Mouse (Mus musculus) lung, postnatal 25 days (tissue): Measurements from ENCODE around the gene Pim3.
"Not testable (repeated sequence)": the region's sequence is repeated elsewhere in the genome, so short reads cannot be mapped to it uniquely, and the experiment has no call there.

Source experiments
- DNase-seq: peaks from one replicate; pipeline ENCODE4 v3.0.0; 2022; ENCODE audit warnings: low spot score

The Pim3 gene

DNA sequence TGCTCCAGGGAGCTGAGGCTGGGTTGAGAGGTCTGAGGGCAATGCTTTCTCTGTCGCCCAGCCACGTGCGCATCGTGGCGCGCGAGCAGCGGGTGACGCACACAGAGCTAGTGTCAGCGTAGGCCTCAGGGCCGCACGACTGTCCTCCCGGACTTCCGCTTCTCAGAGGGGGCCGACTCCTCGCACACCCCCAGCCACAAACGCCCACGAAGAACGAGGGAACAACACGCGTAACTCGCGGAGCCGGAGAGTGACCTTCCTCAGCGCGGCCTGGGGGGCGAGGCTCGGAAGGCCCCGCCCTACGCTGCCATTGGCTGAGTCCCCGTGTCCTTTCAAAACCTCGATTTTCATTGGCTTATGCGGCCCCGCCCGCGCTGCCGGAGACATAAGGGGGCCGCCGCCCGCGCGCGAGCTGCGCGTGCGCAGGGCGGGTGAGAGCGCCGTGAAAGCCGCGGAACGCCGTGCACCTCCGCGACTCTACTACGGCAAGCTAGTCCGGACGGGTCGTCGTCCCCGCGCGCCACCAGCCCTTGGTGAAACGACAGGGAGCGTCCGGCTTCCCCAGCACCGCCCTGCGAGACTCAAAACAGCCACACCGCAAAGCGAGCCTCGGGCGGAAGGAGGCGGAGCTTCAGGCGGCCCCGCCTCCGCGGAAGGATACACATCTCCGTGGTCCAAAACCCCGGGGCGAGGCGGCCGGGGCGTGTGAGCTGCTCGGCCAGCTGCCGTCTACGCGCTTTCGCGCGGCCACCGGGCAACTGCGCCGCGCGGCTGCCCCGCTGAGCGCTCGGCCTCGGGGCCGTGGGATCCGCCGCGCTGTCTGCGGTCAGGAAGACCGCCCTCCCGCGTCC lies at the start of gene Pim3:
Gene Pim3 (plus strand): TSS at position 415 of the 851 bp plus-strand sequence.
- DNase-seq = peak; percentile 97

DNA sequence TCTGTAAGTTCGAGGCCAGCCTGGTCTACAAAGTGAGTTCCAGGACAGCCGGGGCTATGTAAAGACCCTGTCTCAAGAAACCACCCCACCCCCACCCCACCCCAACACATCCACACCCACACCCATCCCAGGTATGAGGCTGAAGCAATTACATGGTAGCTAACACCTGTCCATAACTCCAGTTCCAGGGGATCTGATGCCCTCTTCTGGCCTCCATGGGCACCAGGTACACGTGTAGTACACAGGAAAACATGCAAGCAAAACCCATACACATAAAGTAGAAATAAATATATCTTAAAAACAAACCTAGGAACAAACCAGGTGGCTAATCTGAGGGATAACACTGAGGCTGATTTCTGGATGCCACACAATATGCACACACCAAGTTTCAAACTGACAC lies 48.7 kb upstream of the Pim3 start:
- DNase-seq = no peak

DNA sequence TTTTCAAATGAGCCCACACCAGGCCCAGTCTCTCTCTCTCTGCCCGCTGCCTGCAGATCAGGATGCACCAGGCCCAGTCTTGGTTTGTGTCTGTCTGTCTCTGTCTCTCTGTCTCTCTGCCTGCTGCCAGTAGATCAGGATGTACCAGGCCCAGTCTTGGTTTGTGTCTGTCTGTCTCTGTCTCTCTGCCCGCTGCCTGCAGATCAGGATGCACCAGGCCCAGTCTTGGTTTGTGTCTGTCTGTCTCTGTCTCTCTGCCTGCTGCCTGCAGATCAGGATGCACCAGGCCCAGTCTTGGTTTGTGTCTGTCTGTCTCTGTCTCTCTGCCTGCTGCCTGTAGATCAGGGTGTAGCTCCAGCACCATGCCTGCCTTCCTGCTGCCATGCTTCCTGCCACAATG lies 48.1 kb upstream of the Pim3 start:
- DNase-seq = not testable (repeated sequence)

DNA sequence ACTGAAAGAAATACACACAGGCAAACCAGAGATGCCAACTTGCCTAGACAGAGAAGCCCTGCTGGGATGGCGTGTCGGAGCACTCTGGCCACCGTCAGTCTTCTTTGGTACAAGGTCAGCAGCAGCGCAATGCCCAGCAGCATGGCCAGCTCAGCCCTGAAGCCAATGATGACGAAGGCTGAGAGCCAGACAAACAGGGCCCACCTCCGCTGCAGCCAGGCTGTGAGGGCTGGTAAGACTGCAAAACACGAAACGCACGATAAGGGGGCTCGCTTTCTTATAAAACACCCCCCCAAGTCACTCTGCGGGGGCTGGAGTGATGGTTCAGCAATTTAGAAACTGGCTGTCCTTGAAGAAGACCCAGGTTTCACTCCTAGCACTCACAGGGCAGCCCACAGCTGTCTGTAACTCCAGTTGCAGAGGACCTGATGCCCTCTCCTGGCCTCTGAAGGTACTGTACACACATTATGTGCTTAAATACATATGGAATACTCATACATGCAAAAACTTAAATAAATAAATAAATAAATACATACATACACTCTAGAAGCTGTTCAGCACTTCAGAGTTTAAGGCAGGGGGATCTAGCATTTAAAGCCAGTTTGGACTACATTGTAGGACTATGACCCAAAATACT lies 47.5 kb upstream of the Pim3 start:
- DNase-seq = no peak

DNA sequence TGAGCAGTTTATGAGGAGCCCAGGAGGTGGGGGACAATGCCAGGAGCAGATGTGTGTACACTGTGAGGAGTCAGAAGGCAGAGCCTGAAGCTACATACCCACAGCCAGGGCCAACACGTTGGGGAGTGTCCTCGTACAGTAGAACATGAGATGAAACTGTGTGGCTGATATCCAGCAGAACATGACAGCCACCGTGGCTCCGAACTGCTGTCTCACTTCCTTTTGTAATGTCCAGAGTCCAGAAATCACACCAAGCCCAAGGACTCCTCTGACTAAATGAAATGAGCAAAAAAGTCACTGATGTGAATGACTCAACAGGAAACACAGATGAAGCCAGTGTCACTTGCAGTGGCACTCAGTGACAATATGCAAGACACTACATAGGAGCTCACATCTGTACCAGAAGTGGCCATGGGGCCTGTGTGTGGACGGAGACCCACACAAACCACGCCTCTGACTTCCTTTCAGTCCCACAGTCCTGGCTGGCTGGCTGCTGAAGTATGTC lies 46.7 kb upstream of the Pim3 start:
- DNase-seq = no peak

DNA sequence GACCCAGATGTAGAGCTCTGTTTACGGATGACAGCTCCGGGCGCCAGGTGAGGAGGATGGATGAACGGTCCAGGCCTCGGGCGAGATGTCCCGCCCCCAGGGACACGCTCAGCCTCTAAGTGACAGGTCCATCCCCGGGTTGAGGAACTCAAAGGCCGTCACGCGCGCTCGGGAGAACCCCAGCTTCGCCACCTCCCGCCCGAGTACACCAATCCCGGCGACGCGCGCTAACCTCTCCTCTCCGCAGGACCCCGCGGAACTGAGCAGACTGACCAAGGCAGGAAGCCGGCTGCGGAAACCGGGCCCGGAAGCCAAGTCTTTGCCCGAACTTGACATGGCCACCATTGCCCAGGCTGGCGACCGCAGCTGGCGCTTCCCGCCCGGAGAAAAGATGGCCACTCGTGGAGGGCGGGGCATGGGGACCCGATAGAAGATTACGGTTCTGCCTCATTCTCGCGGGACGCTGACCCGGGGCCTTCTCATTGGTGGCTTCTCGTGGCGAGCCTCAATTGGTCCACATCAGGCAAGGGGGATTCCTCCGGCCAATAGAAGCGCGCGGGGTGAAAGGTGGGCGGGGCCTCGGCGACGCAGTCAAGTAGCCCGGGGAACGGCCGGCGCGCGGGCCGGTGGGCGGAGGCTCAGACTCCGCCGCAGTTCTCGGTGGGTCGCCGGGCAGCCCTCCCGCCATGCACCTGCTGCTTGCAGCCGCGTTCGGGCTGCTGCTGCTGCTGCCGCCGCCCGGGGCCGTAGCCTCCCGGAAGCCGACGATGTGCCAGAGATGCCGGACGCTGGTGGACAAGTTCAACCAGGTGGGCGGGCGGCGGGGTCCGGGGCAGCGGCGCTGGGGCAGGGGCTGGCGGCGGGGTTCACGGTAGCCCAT lies 42.7 kb upstream of the Pim3 start, which contains the start of the genes Alg12 and Creld2:
Gene Alg12 (minus strand): TSS at position 293 of the 880 bp plus-strand sequence.
Gene Creld2 (plus strand): TSS at position 621 of the 880 bp plus-strand sequence.
- DNase-seq = peak; percentile 100

DNA sequence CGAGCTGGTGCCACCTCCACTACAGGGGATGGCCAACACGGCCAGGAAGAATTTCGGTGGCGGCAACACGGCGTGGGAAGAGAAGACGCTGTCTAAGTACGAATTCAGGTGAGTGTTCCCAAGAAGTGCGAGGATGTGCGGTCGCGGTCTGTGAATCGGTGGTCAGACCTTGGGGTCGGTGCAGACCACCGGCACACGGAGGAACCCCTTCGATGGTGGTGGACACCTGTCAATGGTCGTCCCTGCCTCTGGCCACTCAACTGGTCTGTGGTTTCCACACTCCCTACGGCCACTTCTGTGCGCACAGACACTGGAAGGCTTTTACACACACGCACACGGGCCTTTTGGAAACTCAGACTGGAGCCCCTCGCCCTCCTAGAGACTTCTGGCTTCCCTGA lies 42.1 kb upstream of the Pim3 start:
- DNase-seq = no peak

DNA sequence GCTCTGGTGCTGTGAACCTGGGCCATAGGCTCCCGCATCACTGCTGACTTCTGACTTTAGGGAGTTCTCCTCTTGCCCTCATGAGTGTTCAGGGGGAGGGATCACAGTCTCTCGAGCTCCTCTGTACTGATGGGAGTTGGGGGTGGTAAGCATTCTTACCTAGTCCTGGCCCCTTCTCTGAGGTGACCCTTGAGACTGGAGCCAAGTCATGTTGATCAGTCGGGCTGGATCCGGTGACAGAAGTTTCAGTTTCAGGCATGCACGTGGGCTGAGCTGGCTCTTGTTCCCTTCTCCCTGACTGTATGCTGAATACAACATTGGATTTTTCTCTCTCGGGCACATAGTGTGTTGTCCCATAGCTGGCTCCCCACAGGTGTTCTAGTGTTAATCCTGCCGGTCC lies 40.6 kb upstream of the Pim3 start:
- DNase-seq = no peak

DNA sequence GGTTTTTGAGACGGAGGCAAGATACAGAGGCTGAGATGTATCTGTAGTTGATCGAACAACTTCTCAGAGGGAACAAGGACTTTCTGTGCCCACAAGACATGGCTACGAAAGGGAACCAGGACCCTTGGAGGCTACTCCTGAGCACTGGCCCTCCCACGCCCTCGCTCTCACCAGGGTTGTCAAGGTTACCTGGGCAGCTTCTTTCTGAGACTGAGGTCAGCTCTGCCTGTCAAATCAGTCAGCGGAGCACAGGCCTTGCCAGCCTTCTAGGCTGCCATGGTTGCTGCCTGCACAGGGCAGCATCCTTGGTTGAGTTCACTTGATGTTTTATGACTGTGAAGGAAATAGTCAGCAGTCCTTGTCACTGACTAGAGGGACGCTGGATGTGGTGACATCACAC lies 39.5 kb upstream of the Pim3 start:
- DNase-seq = no peak

DNA sequence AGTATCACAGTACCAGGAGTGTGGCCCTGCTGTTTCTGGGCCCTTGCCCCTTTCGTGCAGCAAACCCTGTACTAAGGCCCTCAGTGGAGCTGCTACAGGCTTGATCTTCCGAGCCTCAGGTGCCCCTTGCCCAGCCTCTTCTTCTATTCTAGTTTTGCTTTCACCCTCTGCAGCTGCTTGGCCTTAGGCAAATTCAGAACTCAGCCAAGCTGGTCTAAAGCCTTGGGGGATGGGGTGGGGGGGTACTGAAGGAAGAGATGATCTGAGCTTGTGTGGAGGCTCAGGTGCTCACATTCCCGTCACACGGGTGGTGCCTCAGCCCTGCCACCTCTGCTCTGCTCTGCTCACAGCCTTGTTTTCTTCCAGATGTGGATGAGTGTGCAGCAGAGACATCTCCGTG lies 38.6 kb upstream of the Pim3 start:
- no peak for DNase-seq

DNA sequence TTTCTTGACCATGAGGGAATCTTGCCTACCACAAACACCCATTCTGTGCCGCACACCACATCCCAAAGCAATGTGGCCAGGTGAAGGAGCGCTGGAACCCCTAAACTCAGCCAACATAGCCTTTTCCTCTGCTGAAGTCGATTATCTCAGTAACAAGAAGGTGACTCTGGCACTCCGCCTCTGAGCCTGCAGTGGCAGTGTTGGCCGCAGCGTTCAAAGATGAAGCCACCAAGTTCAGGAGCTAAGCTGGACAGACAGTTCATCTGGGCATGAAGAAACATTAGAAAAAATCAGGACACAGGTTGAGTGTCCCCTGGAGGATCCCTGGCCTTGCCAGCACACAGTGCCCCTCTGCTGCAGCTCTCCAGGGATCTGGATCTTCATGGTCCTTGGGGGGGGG lies 34.5 kb upstream of the Pim3 start:
- DNase-seq = no peak

DNA sequence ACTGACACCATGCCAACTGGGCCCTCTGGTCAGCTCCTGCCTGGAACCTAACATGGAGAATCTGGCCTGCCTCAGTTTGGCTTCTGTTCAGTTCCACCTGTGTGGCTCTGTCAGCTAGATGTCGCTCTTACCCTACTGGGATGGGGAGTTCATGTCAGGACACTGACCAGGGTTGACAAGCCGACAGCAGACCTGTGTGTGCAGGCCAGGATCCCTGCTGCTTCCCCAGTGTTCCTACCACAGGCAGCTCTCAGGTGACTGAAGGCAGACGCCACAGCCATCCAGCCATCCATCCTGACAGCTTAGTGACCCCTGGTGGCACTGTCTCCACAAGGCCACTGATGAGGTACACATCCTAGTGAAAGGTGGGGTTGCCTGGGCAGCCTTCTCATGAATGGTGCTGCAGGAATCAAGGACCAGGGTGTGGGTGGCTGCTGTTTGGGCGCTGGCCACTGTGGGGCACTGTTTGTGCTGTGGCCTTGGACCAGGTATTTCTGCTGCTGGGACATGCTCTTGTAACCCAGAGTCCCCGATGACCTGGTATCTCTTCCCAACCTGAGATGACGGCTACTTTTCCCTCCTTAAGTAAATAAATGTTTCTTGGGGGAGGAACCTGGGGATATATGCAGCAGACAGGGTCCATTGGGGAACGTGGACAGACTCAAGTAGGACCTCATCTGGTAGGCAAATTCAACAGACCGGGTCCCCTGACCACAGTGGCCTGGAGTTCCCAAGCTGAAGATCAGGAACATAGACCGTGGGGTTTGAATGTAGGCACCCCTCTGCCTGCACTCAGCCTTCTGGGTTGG lies 33.8 kb upstream of the Pim3 start:
- DNase-seq = peak; percentile 73

DNA sequence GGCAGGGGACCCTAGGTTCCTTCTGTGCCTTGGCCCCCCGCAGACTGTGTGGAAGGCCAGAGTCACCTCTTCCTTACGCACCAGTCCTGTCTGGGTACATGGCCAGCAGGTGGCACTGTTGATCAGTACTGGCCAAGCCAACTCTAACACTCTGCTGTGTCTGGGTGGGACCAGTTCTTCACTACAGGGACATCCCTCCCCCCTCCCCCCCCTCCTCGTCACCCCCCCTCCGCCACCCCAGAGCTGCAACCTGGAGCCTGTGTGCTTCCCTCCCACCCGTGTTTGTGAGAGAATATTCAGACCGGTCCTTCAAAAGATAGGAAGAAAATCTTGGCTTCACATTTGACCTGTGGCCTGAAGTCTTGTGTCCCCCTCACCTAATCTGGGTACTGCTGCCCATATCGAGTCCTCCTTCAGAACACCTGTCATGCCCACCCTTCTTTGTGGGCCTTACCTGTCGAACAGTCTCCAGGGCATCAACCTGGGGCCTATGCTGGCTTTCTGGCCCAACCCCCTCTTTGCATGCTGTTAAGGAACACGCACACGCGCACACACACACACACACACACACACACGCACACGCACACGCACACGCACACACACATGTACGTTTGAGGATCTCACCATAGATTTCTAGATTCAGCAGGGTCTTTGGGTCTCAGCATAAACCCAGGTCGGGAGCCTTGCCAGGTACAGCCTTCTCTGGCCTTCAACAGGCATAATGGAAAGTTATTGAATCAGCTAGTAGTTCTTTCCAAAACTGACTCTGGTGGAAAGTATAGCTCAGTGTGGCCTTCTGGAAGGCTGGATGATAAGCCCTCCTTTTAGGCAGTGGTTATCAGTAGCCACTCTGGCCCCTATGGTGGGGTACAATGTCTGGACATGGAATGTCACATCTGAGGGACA lies 32.9 kb upstream of the Pim3 start:
- peak; percentile 91 for DNase-seq

DNA sequence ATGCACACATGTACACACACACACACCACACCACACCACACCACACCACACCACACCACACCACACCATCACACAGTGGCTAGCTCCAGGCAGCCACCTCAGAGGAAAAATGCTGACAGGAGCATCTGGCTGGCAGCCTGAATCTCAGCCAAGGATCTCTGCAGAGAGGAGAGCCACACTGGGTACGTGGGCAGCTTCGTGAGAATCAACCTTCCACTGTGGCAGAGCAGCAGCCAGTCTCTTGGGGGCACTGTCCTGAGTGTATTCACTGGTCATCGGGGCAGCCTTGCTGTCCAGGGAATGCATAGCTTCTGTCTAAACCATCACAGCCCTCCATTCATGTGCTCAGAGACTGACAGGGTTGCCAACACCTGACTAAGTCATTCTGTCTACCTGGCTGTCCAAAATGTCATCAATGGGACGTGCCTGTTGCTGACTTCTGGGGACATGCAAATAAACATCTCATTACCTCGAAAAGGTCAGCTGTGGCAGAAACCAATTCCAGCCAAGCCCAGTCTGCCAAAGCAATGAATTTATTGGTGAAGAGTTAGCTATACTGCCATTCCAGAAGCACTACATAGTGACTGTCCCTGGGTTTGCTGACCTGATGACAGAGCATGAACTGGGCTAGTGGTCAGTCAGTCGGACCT lies 32.1 kb upstream of the Pim3 start:
- DNase-seq = no peak

DNA sequence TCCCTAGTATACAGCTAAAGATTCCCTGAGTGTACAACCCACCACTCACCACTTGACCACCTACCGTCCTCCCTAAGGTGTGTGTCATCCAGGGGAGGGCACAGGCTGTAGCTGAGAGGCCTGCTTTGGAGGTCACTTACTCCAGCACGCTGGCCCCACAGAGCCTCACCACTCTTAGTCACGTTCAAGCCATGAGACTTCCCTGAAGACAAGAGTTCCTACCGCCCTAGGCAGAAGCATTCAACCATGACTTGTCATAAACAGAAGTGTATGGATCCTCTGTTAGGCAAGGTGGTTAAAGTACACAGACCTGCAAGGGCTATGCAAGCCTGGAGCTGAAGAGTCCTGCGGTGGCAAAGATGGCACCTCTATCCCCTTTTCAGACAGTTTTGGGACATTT lies 31.3 kb upstream of the Pim3 start:
- DNase-seq = no peak

DNA sequence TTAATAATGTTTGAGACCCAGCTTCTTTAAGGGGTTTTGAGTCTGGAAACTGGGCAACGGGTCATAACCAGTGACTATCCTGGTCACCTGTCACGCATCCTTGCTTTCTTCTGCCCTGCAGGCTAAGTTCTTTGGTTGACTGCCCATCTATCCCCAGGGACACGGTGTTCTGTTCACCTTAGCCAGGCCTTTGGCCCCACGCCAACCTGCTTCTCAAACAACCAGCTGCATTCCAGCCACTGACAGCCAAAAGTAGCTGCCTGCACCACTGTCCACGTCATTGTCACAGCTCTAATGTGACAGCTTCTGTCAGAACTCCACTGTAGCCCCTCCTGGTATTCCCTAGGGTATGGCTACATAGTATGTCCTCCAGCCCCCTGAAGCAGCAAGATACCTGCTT lies 30.5 kb upstream of the Pim3 start:
- peak; percentile 87 for DNase-seq

DNA sequence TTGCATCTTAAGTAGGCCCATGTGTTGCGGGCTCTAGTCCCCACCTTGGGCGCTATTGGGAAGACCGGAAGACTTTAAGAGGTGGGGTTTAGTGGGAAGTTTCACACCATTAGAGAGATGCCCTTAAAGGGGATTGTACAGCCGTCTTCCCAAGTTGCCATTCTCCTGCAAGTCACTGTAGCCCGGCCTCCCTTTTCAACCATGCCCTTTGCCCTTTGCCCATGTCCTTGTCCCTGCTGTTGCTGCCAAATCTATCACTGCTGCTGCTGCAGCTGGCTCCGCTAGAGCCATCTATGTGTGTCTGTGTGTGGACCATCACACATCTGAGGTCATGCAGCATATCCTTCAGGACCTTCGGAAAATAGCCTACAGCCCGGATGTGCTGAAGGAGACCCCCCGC lies 29.4 kb upstream of the Pim3 start:
- DNase-seq = no peak

DNA sequence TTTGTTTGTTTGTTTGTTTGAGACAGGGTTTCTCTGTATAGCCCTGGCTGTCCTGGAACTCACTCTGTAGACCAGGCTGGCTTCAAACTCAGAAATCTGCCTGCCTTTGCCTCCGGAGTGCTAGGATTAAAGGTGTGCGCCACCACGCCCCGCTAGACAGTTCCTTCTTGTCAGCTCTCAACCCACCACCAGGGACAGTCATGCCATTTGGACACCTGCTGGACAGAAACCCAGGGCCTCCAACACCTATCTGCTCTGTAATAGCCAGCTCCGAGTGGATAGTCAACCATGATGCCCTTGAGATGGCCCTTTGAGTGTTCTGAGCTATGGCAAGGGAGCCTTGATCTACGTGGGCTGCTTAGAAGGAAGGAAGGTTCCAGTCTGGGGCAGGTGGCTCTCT lies 26.0 kb upstream of the Pim3 start:
- DNase-seq = no peak

DNA sequence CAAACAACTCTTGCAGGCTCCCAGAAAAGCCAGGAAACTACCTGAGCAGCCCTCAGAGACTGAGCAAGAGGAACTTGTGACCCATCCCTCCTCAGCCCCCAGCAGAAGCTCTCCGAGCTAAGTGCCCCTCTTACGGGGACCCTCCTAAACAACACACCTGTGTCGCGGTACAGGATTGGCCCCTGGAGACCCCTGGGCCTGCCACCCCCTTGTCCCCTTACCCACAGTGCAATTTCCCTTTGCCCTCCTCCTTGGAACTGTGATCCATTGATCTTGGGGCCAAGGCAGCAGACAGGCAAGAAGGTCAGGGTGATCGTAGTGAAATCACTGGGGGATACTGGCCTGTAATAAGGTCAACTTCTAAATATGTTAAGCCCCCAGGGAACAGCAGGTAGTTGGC lies 25.4 kb upstream of the Pim3 start:
- no peak for DNase-seq
